In genomic region chr6:38785747-38786146, GRCm38 (mm10) we compare ENCODE assay signal across 12 mouse cellular contexts.
DNase-seq lines count a peak whose midpoint lies in the region; ATAC-seq and TF ChIP-seq lines count a peak whose summit lies in the region.
"Had no signal": no experiment of that assay in that cellular context is flagged by ENCODE, and none has a peak within 500 bp of the region (broad histone marks: within the 10 kb centered on the region; RNA-seq: fewer than 3 reads in every experiment).

No protein-coding gene starts in this region.

- no peaks in the 10 kb centered on the region for H3K36me3 ChIP-seq in hindbrain, postnatal 0 days (ENCODE audit: insufficient read depth, low read length)
- no peaks in the 10 kb centered on the region for H3K36me3 ChIP-seq in hindbrain, embryonic 11.5 days (ENCODE audit: control insufficient read depth, insufficient read depth, low read length)
- peaks cover 21% of the 10 kb centered on the region for H3K36me3 ChIP-seq in embryonic facial prominence, embryonic 10.5 days (replicated peaks)

- no peaks in the 10 kb centered on the region for H3K9me3 ChIP-seq in hindbrain, postnatal 0 days (ENCODE audit: low read length)
- no peaks in the 10 kb centered on the region for H3K9me3 ChIP-seq in hindbrain, embryonic 11.5 days (ENCODE audit: control insufficient read depth, low read length)
- H3K9me3 ChIP-seq in embryonic facial prominence, embryonic 10.5 days, result no peaks in the 10 kb centered on the region
- H3K9me3 ChIP-seq: liver, embryonic 15.5 days had no signal

- H3K4me3 ChIP-seq in hindbrain, postnatal 0 days (ENCODE audit: low read length), result no peak overlapping the region
- H3K4me3 ChIP-seq in hindbrain, embryonic 11.5 days (ENCODE audit: low read depth, low read length), result no peak overlapping the region
- H3K4me3 ChIP-seq in embryonic facial prominence, embryonic 10.5 days, result no peak overlapping the region
- H3K4me3 ChIP-seq: erythroblast, embryonic 14.5 days; liver, embryonic 15.5 days had no signal

- H3K27me3 ChIP-seq in hindbrain, postnatal 0 days (ENCODE audit: insufficient read depth, low read length), result no peaks in the 10 kb centered on the region
- H3K27me3 ChIP-seq in hindbrain, embryonic 11.5 days (ENCODE audit: control insufficient read depth, insufficient read depth, low read length), result no peaks in the 10 kb centered on the region
- H3K27me3 ChIP-seq in embryonic facial prominence, embryonic 10.5 days (replicated peaks; ENCODE audit: low read depth, poor library complexity, severe bottlenecking), result no peaks in the 10 kb centered on the region
- H3K27me3 ChIP-seq: liver, embryonic 15.5 days had no signal

- H3K4me1 ChIP-seq in hindbrain, postnatal 0 days (ENCODE audit: insufficient read depth, low read length), result peaks cover 8% of the 10 kb centered on the region
- no peaks in the 10 kb centered on the region for H3K4me1 ChIP-seq in hindbrain, embryonic 11.5 days (replicated peaks; ENCODE audit: control insufficient read depth, insufficient read depth, low read length)
- H3K4me1 ChIP-seq in embryonic facial prominence, embryonic 10.5 days, result peaks cover 4% of the 10 kb centered on the region; the same call in 1 of the 2 replicates

- no peak overlapping the region for H3K4me2 ChIP-seq in hindbrain, postnatal 0 days (ENCODE audit: low read depth, low read length)
- H3K4me2 ChIP-seq in hindbrain, embryonic 11.5 days (replicated peaks; ENCODE audit: low read depth, low read length), result no peak overlapping the region
- H3K4me2 ChIP-seq: liver, embryonic 15.5 days had no signal

- DNase-seq in hindbrain, postnatal 0 days (ENCODE audit: low spot score), result peak; percentile 61
- no peak for DNase-seq in hindbrain, embryonic 11.5 days (ENCODE audit: low spot score)
- DNase-seq in Muller cell, postnatal 12 days (ENCODE audit: inconsistent ontology term), result peak; percentile 60
- peak; percentile 12 for DNase-seq in cerebellum, adult 11 months
- DNase-seq in embryonic facial prominence, embryonic 10.5 days (ENCODE audit: low spot score), result no peak
- DNase-seq in thymus, postnatal 4 days, result no peak
- DNase-seq in neural tube, embryonic 10.5 days (ENCODE audit: extremely low spot score, low spot score), result no peak
- DNase-seq: gastrocnemius, postnatal 36 days; kidney, postnatal 25 days had no signal

- 9% methylated on average over 1 of the region's 1 CpGs for WGBS in hindbrain, postnatal 0 days
- 83% methylated on average over 1 of the region's 1 CpGs for whole genome bisulfite sequencing in hindbrain, embryonic 11.5 days
- 77% methylated on average over 1 of the region's 1 CpGs for WGBS in embryonic facial prominence, embryonic 10.5 days

- peak overlapping the region; percentile 38; the same call in 1 of the 2 replicates for H3K27ac ChIP-seq in hindbrain, postnatal 0 days
- no peak overlapping the region for H3K27ac ChIP-seq in hindbrain, embryonic 11.5 days (ENCODE audit: low read depth, low read length)
- H3K27ac ChIP-seq in embryonic facial prominence, embryonic 10.5 days (replicated peaks), result no peak overlapping the region
- H3K27ac ChIP-seq: liver, embryonic 15.5 days had no signal

- ATAC-seq in hindbrain, postnatal 0 days, result peak; percentile 63
- no peak for ATAC-seq in hindbrain, embryonic 11.5 days (ENCODE audit: low FRiP score)
- peak; percentile 85 to 92 for ATAC-seq in hematopoietic stem cell, adult 5-6 weeks (replicated peaks in 1 of 2; ENCODE audit: insufficient read depth in 1 of 2, low FRiP score in 2 of 2, low TSS enrichment in 1 of 2, low read depth in 1 of 2, poor library complexity in 2 of 2, severe bottlenecking in 2 of 2)

- H3K9ac ChIP-seq in hindbrain, postnatal 0 days (replicated peaks; ENCODE audit: low read length), result no peak overlapping the region
- H3K9ac ChIP-seq in hindbrain, embryonic 11.5 days (ENCODE audit: low read depth, low read length), result no peak overlapping the region
- H3K9ac ChIP-seq: liver, embryonic 15.5 days had no signal

- no peak for TF ChIP-seq CTCF in hindbrain, postnatal 0 days (IDR thresholded peaks at IDR 0.05; ENCODE audit: low read depth)

Comparison
In these comparisons a context has a peak if more than half of its experiments do, and no peak if none do; other contexts are left out.
1. DNase-seq: peak in hindbrain, postnatal 0 days (single experiment), Muller cell, postnatal 12 days (single experiment) and cerebellum, adult 11 months (single experiment); none in hindbrain, embryonic 11.5 days (single experiment), embryonic facial prominence, embryonic 10.5 days (single experiment), thymus, postnatal 4 days (single experiment) and neural tube, embryonic 10.5 days (single experiment).